Mouse (Mus musculus): ENCODE measurements around the gene 4933428G20Rik. TPM values are rescaled to one million over a fixed set of nuclear protein-coding genes. Genes with fewer than 3 reads are reported as not detected.

The 4933428G20Rik gene
- polyA plus RNA-seq, 1 experiment from 2014 or later = not detected

DNA sequence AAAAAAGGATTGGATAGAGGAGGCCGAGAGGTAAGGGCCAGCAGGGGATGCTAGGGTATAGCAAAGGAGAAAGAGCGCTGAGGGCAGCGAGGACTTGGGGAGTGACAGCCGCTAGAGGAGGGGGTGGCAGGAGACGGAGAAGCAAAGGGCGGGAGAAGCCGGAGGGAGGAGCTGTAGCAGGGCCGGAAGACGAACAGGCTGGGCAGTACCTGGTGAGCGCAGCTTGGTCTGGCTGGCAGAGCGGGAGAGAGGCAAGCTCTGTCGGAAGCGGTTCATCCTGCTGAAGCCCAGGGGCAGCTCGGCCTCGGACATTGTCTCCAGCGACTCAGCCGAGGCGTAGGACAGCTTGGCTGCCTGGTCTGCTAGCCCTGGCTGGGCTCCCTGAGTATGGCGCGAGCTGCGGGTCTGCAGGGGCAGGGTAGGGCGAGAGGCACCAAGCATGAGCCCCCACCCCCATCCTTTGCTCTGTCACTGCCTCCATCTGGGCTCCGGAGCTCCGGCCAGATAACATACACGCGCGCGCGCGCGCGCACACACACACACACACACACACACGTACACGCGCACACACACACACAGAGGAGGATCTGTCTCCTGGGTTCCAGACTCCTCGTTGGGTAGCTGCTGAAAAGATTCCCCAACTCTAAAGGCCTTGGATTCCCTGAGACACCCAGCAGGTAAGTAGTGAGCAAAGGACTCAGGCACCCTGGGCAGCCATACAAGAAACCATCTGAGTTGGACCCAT, 36.9 kb upstream of the 4933428G20Rik start:
- H3K4me3 ChIP-seq (ENCODE audit: inconsistent target) = no peak overlapping the region
- H3K36me3 ChIP-seq (ENCODE audit: inconsistent target) = no peaks in the 10 kb centered on the region
- no peaks in the 10 kb centered on the region for H3K79me2 ChIP-seq (ENCODE audit: inconsistent target)
- no peak overlapping the region for H3K27ac ChIP-seq
- 6% methylated on average over 36 of the region's 36 CpGs for WGBS (ENCODE audit: missing documents)

GRCm38 (mm10) chr11:97536083-97536747, 36.1 kb upstream of the 4933428G20Rik start:
- Histone ChIP-seq H3K79me2 (ENCODE audit: inconsistent target) (no peaks in the 10 kb centered on the region), H3K4me3 (ENCODE audit: inconsistent target) (no peak overlapping the region), H3K36me3 (ENCODE audit: inconsistent target) (no peaks in the 10 kb centered on the region), H3K27ac (no peak overlapping the region)
- WGBS (ENCODE audit: missing documents) = 13% methylated on average over 35 of the region's 35 CpGs

- Histone ChIP-seq H3K79me2 (ENCODE audit: inconsistent target) (no peaks in the 10 kb centered on the region), H3K36me3 (ENCODE audit: inconsistent target) (no peaks in the 10 kb centered on the region), H3K4me3 (ENCODE audit: inconsistent target) (no peak overlapping the region), H3K27ac (no peak overlapping the region)
- WGBS (ENCODE audit: missing documents) = 55% methylated on average over 4 of the region's 5 CpGs
Measured at GRCm38 (mm10) chr11:97535660-97536059, 35.5 kb upstream of the 4933428G20Rik start.

DNA sequence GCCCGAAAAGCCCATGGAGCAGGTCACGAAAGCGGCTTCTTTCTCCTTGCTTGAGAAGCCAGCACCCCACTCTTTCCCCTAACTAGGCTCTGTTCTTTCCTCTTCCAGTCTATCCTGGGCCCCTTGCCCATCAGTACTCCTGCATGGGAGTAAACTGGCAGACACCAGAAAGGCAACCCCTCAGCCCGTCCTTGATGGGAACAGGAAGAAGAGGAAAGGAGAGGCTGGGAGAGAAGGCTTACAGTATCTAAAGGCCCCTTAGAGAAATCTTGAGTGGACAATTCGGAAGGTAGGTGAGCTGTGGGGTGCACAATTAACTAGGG, 35.1 kb upstream of the 4933428G20Rik start:
- no peak overlapping the region for H3K27ac ChIP-seq
- no peaks in the 10 kb centered on the region for H3K36me3 ChIP-seq (ENCODE audit: inconsistent target)
- 27% methylated on average over 5 of the region's 5 CpGs for WGBS (ENCODE audit: missing documents)
- no peaks in the 10 kb centered on the region for H3K79me2 ChIP-seq (ENCODE audit: inconsistent target)
- H3K4me3 ChIP-seq (ENCODE audit: inconsistent target) = no peak overlapping the region

DNA sequence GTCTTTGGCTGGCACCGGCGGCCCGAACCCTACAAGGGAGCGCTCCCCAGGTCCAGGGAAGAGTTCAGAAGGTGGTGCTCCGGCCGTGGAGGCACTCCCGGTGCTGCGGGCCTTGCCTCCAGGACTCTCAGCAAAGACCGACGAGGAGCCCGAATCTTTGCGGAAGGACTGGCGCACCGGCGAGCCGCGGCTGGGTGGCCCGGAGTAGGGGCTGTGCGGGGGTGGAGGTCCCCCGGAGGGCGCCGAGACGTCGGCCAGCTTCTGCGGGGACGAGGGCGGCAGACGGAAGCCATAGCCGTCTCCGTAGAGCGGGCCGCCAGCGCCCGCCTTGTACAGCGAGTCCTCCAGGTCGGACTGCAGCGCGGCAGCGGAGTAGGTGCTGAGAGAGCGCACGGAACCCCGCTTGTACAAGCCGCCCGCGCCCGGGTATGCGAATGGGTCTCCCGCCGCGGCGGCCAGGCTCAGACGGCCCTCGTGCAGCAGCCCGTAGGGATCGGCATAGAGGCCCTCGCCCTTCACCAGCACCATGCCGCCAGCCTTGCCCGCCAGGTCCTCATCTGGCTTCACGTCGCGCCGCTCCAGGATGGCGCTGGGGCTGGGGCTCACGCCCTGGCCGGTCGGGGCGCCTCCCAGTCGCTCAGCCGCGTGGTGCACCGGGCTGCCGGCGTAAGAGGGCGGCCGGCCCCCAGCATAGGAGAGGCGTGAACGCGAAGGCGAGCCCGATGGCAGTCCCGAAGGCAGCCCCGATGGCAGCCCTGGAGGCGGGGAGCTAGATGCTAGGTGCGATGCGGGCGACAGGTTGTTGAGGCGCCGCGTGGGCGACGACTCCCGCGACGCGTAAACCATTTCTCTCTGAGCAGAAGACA, 34.5 kb upstream of the 4933428G20Rik start:
- Histone ChIP-seq H3K79me2 (ENCODE audit: inconsistent target) (no peaks in the 10 kb centered on the region), H3K27ac (no peak overlapping the region), H3K36me3 (ENCODE audit: inconsistent target) (no peaks in the 10 kb centered on the region), H3K4me3 (ENCODE audit: inconsistent target) (no peak overlapping the region)
- WGBS (ENCODE audit: missing documents) = 2% methylated on average over 94 of the region's 95 CpGs

DNA sequence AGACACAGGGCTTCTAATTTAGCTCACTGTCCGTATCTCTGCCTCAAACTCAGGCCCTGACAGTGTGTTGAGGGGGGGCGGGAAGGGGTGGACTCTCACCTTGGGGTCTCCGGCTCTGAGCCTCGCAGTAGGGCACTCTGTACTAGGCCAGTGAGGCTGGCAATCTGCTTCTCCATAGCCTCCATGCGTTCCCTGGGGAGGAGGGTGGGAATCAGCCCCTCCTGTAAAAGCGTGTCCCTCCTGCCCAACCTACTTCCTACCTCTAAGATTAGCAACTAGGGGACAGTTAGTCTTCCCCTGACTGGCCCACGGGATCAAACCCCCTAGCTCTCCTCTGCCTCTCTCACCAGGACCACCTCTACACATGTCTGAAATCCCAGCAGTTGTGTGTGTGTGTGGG, 33.5 kb upstream of the 4933428G20Rik start:
- WGBS (ENCODE audit: missing documents) = 18% methylated on average over 7 of the region's 7 CpGs
- no peak overlapping the region for H3K4me3 ChIP-seq (ENCODE audit: inconsistent target)
- H3K79me2 ChIP-seq (ENCODE audit: inconsistent target) = no peaks in the 10 kb centered on the region
- H3K27ac ChIP-seq = no peak overlapping the region
- no peaks in the 10 kb centered on the region for H3K36me3 ChIP-seq (ENCODE audit: inconsistent target)

DNA sequence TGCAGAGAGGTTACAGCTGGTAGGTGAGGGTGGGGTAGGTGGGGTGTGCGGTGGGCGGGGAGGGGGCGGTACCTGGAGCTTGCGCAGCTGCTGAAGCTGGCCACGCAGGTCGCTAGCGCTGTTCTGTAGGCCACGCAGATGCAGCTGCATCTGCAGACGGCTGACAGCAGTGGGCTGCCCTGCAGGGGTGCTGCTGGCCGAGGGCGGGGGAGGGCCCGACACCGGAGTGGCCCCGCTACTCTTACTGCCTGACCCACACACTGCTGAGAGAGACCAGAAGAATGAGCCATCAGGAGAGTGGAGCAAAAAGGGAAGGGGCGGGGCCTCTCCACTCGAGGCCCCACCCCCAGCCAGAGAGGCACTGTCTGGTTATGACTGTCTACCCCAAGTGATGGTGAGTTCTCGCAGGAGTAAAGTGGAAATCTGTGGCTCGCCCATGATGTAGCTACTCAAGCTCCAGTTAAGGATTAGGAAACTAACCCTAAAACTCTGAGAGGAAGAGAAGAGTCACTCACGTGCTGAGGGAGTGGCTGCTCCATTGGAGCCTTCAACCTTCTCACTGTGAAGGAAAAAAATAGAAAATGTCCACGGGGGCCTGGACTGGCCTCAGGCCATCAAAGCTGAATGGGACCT, 32.9 kb upstream of the 4933428G20Rik start:
- Histone ChIP-seq H3K27ac (no peak overlapping the region), H3K36me3 (ENCODE audit: inconsistent target) (no peaks in the 10 kb centered on the region), H3K79me2 (ENCODE audit: inconsistent target) (no peaks in the 10 kb centered on the region), H3K4me3 (ENCODE audit: inconsistent target) (no peak overlapping the region)
- 8% methylated on average over 20 of the region's 20 CpGs for WGBS (ENCODE audit: missing documents)

DNA sequence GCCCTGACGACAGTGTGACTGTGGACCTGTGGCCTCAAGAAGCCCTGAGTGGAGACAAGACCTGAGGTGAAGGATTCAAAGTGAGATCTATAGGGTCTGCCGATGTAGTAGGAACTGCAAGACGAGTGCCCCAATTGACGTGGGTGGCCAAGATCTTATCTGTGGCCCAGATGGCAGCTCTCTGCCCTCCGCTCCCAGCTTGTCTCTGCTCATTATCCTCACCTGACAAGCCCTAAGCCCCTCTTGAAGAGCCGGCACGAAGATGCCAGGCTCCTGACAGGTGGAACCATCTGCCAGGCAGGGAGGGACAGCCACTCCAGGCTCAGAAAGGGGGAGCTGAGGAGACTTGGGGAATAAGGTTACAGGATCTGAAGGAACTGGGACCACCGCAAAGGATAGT, 32.2 kb upstream of the 4933428G20Rik start:
- Histone ChIP-seq H3K27ac (no peak overlapping the region), H3K79me2 (ENCODE audit: inconsistent target) (no peaks in the 10 kb centered on the region), H3K4me3 (ENCODE audit: inconsistent target) (no peak overlapping the region), H3K36me3 (ENCODE audit: inconsistent target) (no peaks in the 10 kb centered on the region)
- 12% methylated on average over 8 of the region's 8 CpGs for WGBS (ENCODE audit: missing documents)

- no peaks in the 10 kb centered on the region for H3K36me3 ChIP-seq (ENCODE audit: inconsistent target)
- H3K79me2 ChIP-seq (ENCODE audit: inconsistent target) = no peaks in the 10 kb centered on the region
- no peak overlapping the region for H3K4me3 ChIP-seq (ENCODE audit: inconsistent target)
- no peak overlapping the region for H3K27ac ChIP-seq
- WGBS (ENCODE audit: missing documents) = 8% methylated on average over 46 of the region's 46 CpGs
Measured at GRCm38 (mm10) chr11:97531381-97532260, 31.5 kb upstream of the 4933428G20Rik start.

DNA sequence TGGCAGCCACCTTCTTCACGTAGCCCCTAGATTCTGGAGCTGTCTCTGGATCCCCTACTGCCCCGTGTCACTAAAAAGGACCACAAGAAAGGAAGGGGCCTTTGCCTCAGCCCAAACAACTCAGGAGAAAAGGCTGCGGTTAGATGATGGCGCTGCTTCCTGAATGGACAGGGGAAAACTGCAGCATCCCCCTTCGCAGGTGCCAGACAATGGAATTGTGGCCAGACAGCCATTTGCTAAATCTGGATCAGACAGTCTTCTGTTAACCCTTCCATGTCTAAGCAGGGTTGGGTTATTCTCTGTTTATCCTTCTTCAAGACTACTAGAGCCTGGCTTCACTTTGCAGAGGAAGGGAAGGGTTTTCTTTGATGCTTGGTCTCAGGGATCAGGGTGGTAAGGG, 30.8 kb upstream of the 4933428G20Rik start:
- 56% methylated on average over 5 of the region's 5 CpGs for WGBS (ENCODE audit: missing documents)
- no peak overlapping the region for H3K4me3 ChIP-seq (ENCODE audit: inconsistent target)
- H3K27ac ChIP-seq = no peak overlapping the region
- H3K79me2 ChIP-seq (ENCODE audit: inconsistent target) = no peaks in the 10 kb centered on the region
- no peaks in the 10 kb centered on the region for H3K36me3 ChIP-seq (ENCODE audit: inconsistent target)

GRCm38 (mm10) chr11:97530069-97530468, 29.9 kb upstream of the 4933428G20Rik start:
- WGBS (ENCODE audit: missing documents) = 60% methylated on average over 6 of the region's 6 CpGs
- Histone ChIP-seq H3K27ac (no peak overlapping the region), H3K36me3 (ENCODE audit: inconsistent target) (no peaks in the 10 kb centered on the region), H3K79me2 (ENCODE audit: inconsistent target) (no peaks in the 10 kb centered on the region), H3K4me3 (ENCODE audit: inconsistent target) (no peak overlapping the region)

- Histone ChIP-seq H3K36me3 (ENCODE audit: inconsistent target) (no peaks in the 10 kb centered on the region), H3K4me3 (ENCODE audit: inconsistent target) (no peak overlapping the region), H3K79me2 (ENCODE audit: inconsistent target) (no peaks in the 10 kb centered on the region), H3K27ac (no peak overlapping the region)
- WGBS (ENCODE audit: missing documents) = 87% methylated on average over 18 of the region's 18 CpGs
Measured at GRCm38 (mm10) chr11:97528282-97528808, 28.2 kb upstream of the 4933428G20Rik start.

GRCm38 (mm10) chr11:97525313-97525712, 25.2 kb upstream of the 4933428G20Rik start:
- H3K27ac ChIP-seq = no peak overlapping the region
- no peaks in the 10 kb centered on the region for H3K36me3 ChIP-seq (ENCODE audit: inconsistent target)
- H3K4me3 ChIP-seq (ENCODE audit: inconsistent target) = no peak overlapping the region
- WGBS (ENCODE audit: missing documents) = 94% methylated on average over 6 of the region's 6 CpGs
- H3K79me2 ChIP-seq (ENCODE audit: inconsistent target) = no peaks in the 10 kb centered on the region

GRCm38 (mm10) chr11:97524306-97524705, 24.2 kb upstream of the 4933428G20Rik start:
- 87% methylated on average over 9 of the region's 9 CpGs for WGBS (ENCODE audit: missing documents)
- no peak overlapping the region for H3K27ac ChIP-seq
- H3K36me3 ChIP-seq (ENCODE audit: inconsistent target) = no peaks in the 10 kb centered on the region
- no peak overlapping the region for H3K4me3 ChIP-seq (ENCODE audit: inconsistent target)
- no peaks in the 10 kb centered on the region for H3K79me2 ChIP-seq (ENCODE audit: inconsistent target)
